Mouse (Mus musculus) lung, adult 2 months (tissue): ENCODE data around the gene Foxr1.

ENCODE experiments used
- CTCF ChIP-seq: fragments of 200-500 bp; IDR thresholded peaks from 2 replicates; pipeline ENCODE4 v1.5.1; 2011; ENCODE audit warnings: mild to moderate bottlenecking, low read length, control low read depth; ENCODE audit not compliant: insufficient read depth
- POLR2A ChIP-seq: fragments of 200-500 bp; IDR thresholded peaks from 2 replicates; pipeline ENCODE4 v1.6.1; 2011; ENCODE audit warnings: low read depth, mild to moderate bottlenecking, control low read depth, low read length, borderline replicate concordance; ENCODE audit errors: extremely low read depth

GRCm38 (mm10) chr9:44399114-44399794 is 41.7 kb downstream of the Foxr1 start:
- TF ChIP-seq POLR2A: no peak
- no peak for TF ChIP-seq CTCF
